10 mouse cellular contexts compared by ENCODE assay signal in the genomic region with DNA sequence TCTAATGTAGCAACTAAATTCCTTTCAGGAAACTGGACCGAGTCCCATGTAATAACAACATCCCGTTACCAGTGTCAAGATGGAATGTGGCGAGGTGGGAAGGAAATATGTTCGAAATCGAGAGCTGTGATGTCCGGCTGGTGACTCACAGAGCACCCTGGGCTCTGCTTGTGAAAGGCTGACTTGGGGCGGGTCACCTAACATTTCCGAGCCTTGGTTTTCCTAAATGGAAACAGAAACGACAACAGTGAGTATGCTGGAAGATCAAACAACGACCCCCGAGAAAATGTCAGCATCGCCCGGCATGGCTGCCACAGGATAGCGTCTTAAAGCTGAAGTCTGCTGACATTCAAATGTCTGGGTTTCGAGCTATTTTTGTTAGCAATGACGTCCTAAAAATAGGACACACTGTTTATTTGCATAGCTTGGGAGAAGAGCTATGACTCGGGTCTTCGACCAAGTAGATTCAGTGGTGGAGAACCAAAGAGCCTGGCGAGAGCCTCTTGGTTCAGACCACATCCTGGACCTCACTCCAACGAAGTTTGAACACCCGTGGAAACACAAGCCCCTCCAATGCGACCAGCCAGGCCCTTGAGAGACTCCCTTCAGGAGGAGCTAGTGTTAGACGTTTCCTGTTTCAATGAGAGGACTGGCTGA. TPM values are rescaled to one million over a fixed set of nuclear protein-coding genes. Genes with fewer than 3 reads are reported as not detected.
DNase-seq lines count a peak whose midpoint lies in the region; ATAC-seq and TF ChIP-seq lines count a peak whose summit lies in the region.
"Had no signal": no experiment of that assay in that cellular context is flagged by ENCODE, and none has a peak within 500 bp of the region (broad histone marks: within the 10 kb centered on the region; RNA-seq: fewer than 3 reads in every experiment).

No protein-coding gene starts in this region.

- peak; percentile 25; the same call in 1 of the 2 replicates for TF ChIP-seq POLR2A in heart, adult 2 months (IDR thresholded peaks at IDR 0.05; ENCODE audit: insufficient read depth, low read depth, low read length)
- no peak for TF ChIP-seq POLR2A in small intestine, adult 2 months (IDR thresholded peaks at IDR 0.05; ENCODE audit: low read depth, low read length)

- no peaks in the 10 kb centered on the region for H3K9me3 ChIP-seq in kidney, embryonic 15.5 days (replicated peaks)
- no peaks in the 10 kb centered on the region for H3K9me3 ChIP-seq in forebrain, embryonic 13.5 days (replicated peaks)
- H3K9me3 ChIP-seq in hindbrain, embryonic 16.5 days (ENCODE audit: control insufficient read depth, low read length) = no peaks in the 10 kb centered on the region
- H3K9me3 ChIP-seq: midbrain, embryonic 12.5 days had no signal

- H3K79me2 ChIP-seq in heart, adult 2 months (replicated peaks; ENCODE audit: control insufficient read depth, insufficient read depth, low read length) = no peaks in the 10 kb centered on the region

- intact Hi-C loops in left cerebral cortex, adult 2 months (cut with DNase I) = no loop called here
- intact Hi-C loops in heart, adult 2 months (cut with DNase I) = loop anchor here (1.0 to 5.0 kb wide), 3 partner anchors 27 to 64 kb away; partner anchors contain the start of gene Cradd

- DNase-seq in left cerebral cortex, adult 2 months (ENCODE audit: extremely low spot score in 1 of 2, low spot score in 2 of 2) = no peak
- DNase-seq in left cerebral cortex, adult 9 months (ENCODE audit: low spot score in 2 of 2) = no peak
- DNase-seq in heart, adult 2 months = peak; percentile 69 to 70
- no peak for DNase-seq in cerebellum, postnatal 25 days
- DNase-seq: cerebellum, adult 11 months had no signal

- TF ChIP-seq CTCF in left cerebral cortex, adult 2 months (IDR thresholded peaks at IDR 0.05) = no peak
- no peak for TF ChIP-seq CTCF in heart, adult 2 months (IDR thresholded peaks at IDR 0.05)
- TF ChIP-seq CTCF in small intestine, adult 2 months (IDR thresholded peaks at IDR 0.05; ENCODE audit: extremely low read depth, insufficient read length, insufficient replicate concordance, low read depth, low read length) = no peak

- H3K27ac ChIP-seq in left cerebral cortex, adult 2 months = peak overlapping the region; percentile 38; the same call in 1 of the 2 replicates
- H3K27ac ChIP-seq in heart, adult 2 months = peak overlapping the region; percentile 82
- no peak overlapping the region for H3K27ac ChIP-seq in kidney, embryonic 15.5 days
- peak overlapping the region; percentile 69 for H3K27ac ChIP-seq in small intestine, adult 2 months (ENCODE audit: insufficient read depth, low read depth, low read length)
- no peak overlapping the region for H3K27ac ChIP-seq in forebrain, embryonic 13.5 days
- H3K27ac ChIP-seq in hindbrain, embryonic 16.5 days (ENCODE audit: low read depth, low read length) = no peak overlapping the region
- H3K27ac ChIP-seq: midbrain, embryonic 12.5 days had no signal

- peak overlapping the region; percentile 29 for H3K4me2 ChIP-seq in kidney, embryonic 15.5 days
- no peak overlapping the region for H3K4me2 ChIP-seq in forebrain, embryonic 13.5 days
- H3K4me2 ChIP-seq in hindbrain, embryonic 16.5 days (ENCODE audit: low read length) = no peak overlapping the region
- H3K4me2 ChIP-seq: midbrain, embryonic 12.5 days had no signal

- peaks cover 7% of the 10 kb centered on the region for H3K4me1 ChIP-seq in heart, adult 2 months (ENCODE audit: control insufficient read depth, insufficient read depth, low read length)
- no peaks in the 10 kb centered on the region for H3K4me1 ChIP-seq in kidney, embryonic 15.5 days
- H3K4me1 ChIP-seq in small intestine, adult 2 months (ENCODE audit: control insufficient read depth, insufficient read depth, insufficient read length, low read length) = no peaks in the 10 kb centered on the region; the same call in 1 of the 2 replicates
- no peaks in the 10 kb centered on the region for H3K4me1 ChIP-seq in forebrain, embryonic 13.5 days
- H3K4me1 ChIP-seq in hindbrain, embryonic 16.5 days (ENCODE audit: control insufficient read depth, insufficient read depth, low read depth, low read length) = no peaks in the 10 kb centered on the region
- H3K4me1 ChIP-seq: midbrain, embryonic 12.5 days had no signal

- 0 out of 2 replicates have a peak, but pooled peaks have one; percentile 32 for TF ChIP-seq EP300 in heart, adult 2 months (IDR thresholded peaks at IDR 0.05; ENCODE audit: insufficient read depth, low read depth, low read length)

- H3K36me3 ChIP-seq in heart, adult 2 months (ENCODE audit: control insufficient read depth, insufficient read depth, low read length) = peaks cover 4% of the 10 kb centered on the region
- H3K36me3 ChIP-seq in kidney, embryonic 15.5 days = no peaks in the 10 kb centered on the region
- H3K36me3 ChIP-seq in small intestine, adult 2 months (ENCODE audit: control insufficient read depth, insufficient read depth, low read length) = no peaks in the 10 kb centered on the region
- no peaks in the 10 kb centered on the region for H3K36me3 ChIP-seq in forebrain, embryonic 13.5 days (ENCODE audit: poor library complexity, severe bottlenecking)
- no peaks in the 10 kb centered on the region for H3K36me3 ChIP-seq in hindbrain, embryonic 16.5 days (ENCODE audit: control insufficient read depth, insufficient read depth, low read length)
- H3K36me3 ChIP-seq: midbrain, embryonic 12.5 days had no signal

- no peak for ATAC-seq in kidney, embryonic 15.5 days (replicated peaks; ENCODE audit: low FRiP score)
- ATAC-seq in forebrain, embryonic 13.5 days = no peak
- ATAC-seq in hindbrain, embryonic 16.5 days = no peak

- H3K9ac ChIP-seq in heart, adult 2 months (ENCODE audit: low read depth, low read length) = peak overlapping the region; percentile 27
- H3K9ac ChIP-seq in kidney, embryonic 15.5 days = no peak overlapping the region
- no peak overlapping the region for H3K9ac ChIP-seq in forebrain, embryonic 13.5 days
- H3K9ac ChIP-seq in hindbrain, embryonic 16.5 days (ENCODE audit: low read depth, low read length) = no peak overlapping the region
- H3K9ac ChIP-seq: midbrain, embryonic 12.5 days had no signal

- peak overlapping the region; percentile 16; the same call in 1 of the 2 replicates for H3K4me3 ChIP-seq in left cerebral cortex, adult 2 months
- H3K4me3 ChIP-seq in heart, adult 2 months = peak overlapping the region; percentile 40
- 0 out of 2 replicates have a peak overlapping the region, but pooled peaks have one; percentile 0 for H3K4me3 ChIP-seq in kidney, embryonic 15.5 days (replicated peaks)
- H3K4me3 ChIP-seq in small intestine, adult 2 months (ENCODE audit: low read depth, low read length) = peak overlapping the region; percentile 42
- H3K4me3 ChIP-seq in forebrain, embryonic 13.5 days = no peak overlapping the region
- no peak overlapping the region for H3K4me3 ChIP-seq in hindbrain, embryonic 16.5 days (ENCODE audit: low read length)
- H3K4me3 ChIP-seq: midbrain, embryonic 12.5 days had no signal

- H3K27me3 ChIP-seq in heart, adult 2 months (ENCODE audit: control insufficient read depth, insufficient read depth, low read length) = no peaks in the 10 kb centered on the region
- peaks cover 13% of the 10 kb centered on the region; the same call in 1 of the 2 replicates for H3K27me3 ChIP-seq in kidney, embryonic 15.5 days
- H3K27me3 ChIP-seq in small intestine, adult 2 months (ENCODE audit: control insufficient read depth, insufficient read depth, low read length) = no peaks in the 10 kb centered on the region
- H3K27me3 ChIP-seq in forebrain, embryonic 13.5 days = no peaks in the 10 kb centered on the region
- H3K27me3 ChIP-seq in hindbrain, embryonic 16.5 days (replicated peaks; ENCODE audit: control insufficient read depth, insufficient read depth, low read length) = no peaks in the 10 kb centered on the region
- H3K27me3 ChIP-seq: midbrain, embryonic 12.5 days had no signal

- WGBS in heart, adult 2 months = 7% methylated on average over 23 of the region's 23 CpGs
- 62% methylated on average over 23 of the region's 23 CpGs for WGBS in kidney, embryonic 15.5 days
- 72% methylated on average over 23 of the region's 23 CpGs for WGBS in small intestine, adult 2 months
- 89% methylated on average over 23 of the region's 23 CpGs for WGBS in forebrain, embryonic 13.5 days
- WGBS in hindbrain, embryonic 16.5 days = 80% methylated on average over 23 of the region's 23 CpGs

RNA-seq across cellular contexts. Expression of gene Socs2, which starts 28.0 kb away (rescaled TPM):
- total RNA-seq in left cerebral cortex, adult 2 months (2021) = 10 to 100 TPM; 26.4 to 33.7 TPM
- 10 to 100 TPM; 49.9 to 62.4 TPM for total RNA-seq in heart, adult 2 months (2021)
- polyA plus RNA-seq in heart, adult 2 months (2012; rRNA removed) = 30.5 and 37.7 TPM in 2 replicates
- 26.2 and 28.5 TPM in 2 replicates for polyA plus RNA-seq in kidney, embryonic 15.5 days (2015; fragmentation: Nextera tagmentation; extraction: Ambion mirVana)
- polyA plus RNA-seq in small intestine, adult 2 months (2012; rRNA removed) = 18.1 and 67.4 TPM in 2 replicates
- 91.6 and 97.8 TPM in 2 replicates for polyA plus RNA-seq in forebrain, embryonic 13.5 days (2015; fragmentation: Nextera tagmentation; extraction: Ambion mirVana)
- polyA plus RNA-seq in hindbrain, embryonic 16.5 days (2015; fragmentation: Nextera tagmentation; extraction: Ambion mirVana) = 121 and 122 TPM in 2 replicates

Comparison
In these comparisons a context has a peak if more than half of its experiments do, and no peak if none do; other contexts are left out.
1. DNase-seq: peak in heart, adult 2 months (2 of 2); none in left cerebral cortex, adult 2 months (0 of 2), left cerebral cortex, adult 9 months (0 of 2) and cerebellum, postnatal 25 days (0 of 2).
2. H3K27ac ChIP-seq: peak in left cerebral cortex, adult 2 months (single experiment), heart, adult 2 months (single experiment) and small intestine, adult 2 months (single experiment); none in kidney, embryonic 15.5 days (single experiment), forebrain, embryonic 13.5 days (single experiment) and hindbrain, embryonic 16.5 days (single experiment).
3. H3K4me3 ChIP-seq: peak in left cerebral cortex, adult 2 months (single experiment), heart, adult 2 months (single experiment), kidney, embryonic 15.5 days (single experiment) and small intestine, adult 2 months (single experiment); none in forebrain, embryonic 13.5 days (single experiment) and hindbrain, embryonic 16.5 days (single experiment).